Mouse (Mus musculus) thymus, adult 2 months (tissue): ENCODE data around the gene Tbc1d19. TPM values are rescaled to one million over a fixed set of nuclear protein-coding genes. Genes with fewer than 3 reads are reported as not detected.

Experiments
- DNase-seq: peaks from one replicate; pipeline ENCODE4 v3.0.0; 2021
- H3K27ac ChIP-seq: fragments of 200-500 bp; 2 replicates; pipeline ENCODE4 v1.5.1; 2012; ENCODE audit warnings: low read length, control low read depth; ENCODE audit not compliant: control insufficient read depth, insufficient read depth
- H3K27me3 ChIP-seq: fragments of 200-500 bp; 2 replicates; pipeline ENCODE4 v1.6.1; 2012; ENCODE audit warnings: mild to moderate bottlenecking, low read length, moderate library complexity, mixed read lengths; ENCODE audit not compliant: control insufficient read depth, insufficient read depth
- H3K36me3 ChIP-seq: fragments of 200-500 bp; 2 replicates; pipeline ENCODE4 v1.6.1; 2012; ENCODE audit warnings: mild to moderate bottlenecking, low read length, moderate library complexity; ENCODE audit not compliant: control insufficient read depth, insufficient read depth
- H3K4me1 ChIP-seq: fragments of 200-500 bp; replicated peaks from 2 replicates; pipeline ENCODE4 v1.6.1; 2012; ENCODE audit warnings: low read length; ENCODE audit not compliant: control insufficient read depth, insufficient read depth
- H3K4me3 ChIP-seq: fragments of 200-500 bp; 2 replicates; pipeline ENCODE4 v1.5.1; 2012; ENCODE audit warnings: mild to moderate bottlenecking, low read length, control low read depth, moderate library complexity; ENCODE audit not compliant: control insufficient read depth, insufficient read depth
- CTCF ChIP-seq: fragments of 200-500 bp; IDR thresholded peaks from 2 replicates; pipeline ENCODE4 v1.5.1; 2012; ENCODE audit warnings: mild to moderate bottlenecking, control low read depth, low read length, moderate library complexity, borderline replicate concordance; ENCODE audit not compliant: control insufficient read depth, poor library complexity, insufficient read depth; ENCODE audit errors: extremely low read depth
- POLR2A ChIP-seq: fragments of 200-500 bp; IDR thresholded peaks from 2 replicates; pipeline ENCODE4 v1.6.1; 2012; ENCODE audit warnings: mild to moderate bottlenecking, low read length, control low read depth, moderate library complexity; ENCODE audit not compliant: control insufficient read depth, poor library complexity, insufficient read depth; ENCODE audit errors: extremely low read depth
- WGBS: fragments of 180-500 bp; shearing (Covaris S2); methylation state at CpG from one replicate; pipeline ENCODE4 v1.1.7; 2018; 5-methylcytosine and 5-hydroxymethylcytosine counted together
- polyA plus RNA-seq: library from polyadenylated mRNA; depleted of rRNA; stranded (reverse); fragments of >200 nt; gene quantifications from 2 replicates; pipeline ENCODE4 v1.2.3, GENCODE M21; 2012

Tbc1d19 gene
- polyA plus RNA-seq, 1 experiment: 5.3 TPM

DNA sequence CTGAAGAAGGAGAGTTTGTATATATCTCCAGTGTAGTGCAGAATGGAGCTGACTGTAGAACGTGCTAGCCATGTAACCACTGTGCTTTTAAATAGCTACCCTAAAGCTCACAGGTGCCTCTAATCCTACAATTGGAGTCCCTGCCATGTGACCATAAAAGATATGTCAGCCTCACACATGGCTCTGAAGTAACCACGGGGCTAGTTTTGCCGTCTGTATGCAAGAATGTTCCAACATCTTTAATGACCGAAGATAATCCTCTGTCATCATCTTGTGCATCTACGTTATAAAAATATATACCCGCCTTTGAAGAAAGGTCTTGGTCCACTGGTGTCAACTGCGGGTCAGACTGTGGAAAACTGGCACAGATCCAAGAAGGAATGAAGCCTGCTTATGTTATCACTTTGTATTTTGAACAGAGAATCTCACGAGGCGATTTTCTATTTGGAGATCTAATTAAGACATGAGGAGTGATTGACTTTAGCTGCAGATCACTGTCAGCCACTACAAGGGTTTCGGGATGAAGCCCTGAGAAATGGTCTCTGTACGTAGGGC is 117.0 kb downstream of the Tbc1d19 start:
- Histone ChIP-seq H3K27ac (no peak overlapping the region), H3K36me3 (no peaks in the 10 kb centered on the region), H3K4me1 (0 out of 2 replicates have a peak, but pooled peaks cover 3% of the 10 kb centered on the region), H3K27me3 (no peaks in the 10 kb centered on the region), H3K4me3 (no peak overlapping the region)
- TF ChIP-seq CTCF (no peak), POLR2A (no peak)
- DNase-seq: no peak
- 94% methylated on average over 11 of the region's 11 CpGs for WGBS

DNA sequence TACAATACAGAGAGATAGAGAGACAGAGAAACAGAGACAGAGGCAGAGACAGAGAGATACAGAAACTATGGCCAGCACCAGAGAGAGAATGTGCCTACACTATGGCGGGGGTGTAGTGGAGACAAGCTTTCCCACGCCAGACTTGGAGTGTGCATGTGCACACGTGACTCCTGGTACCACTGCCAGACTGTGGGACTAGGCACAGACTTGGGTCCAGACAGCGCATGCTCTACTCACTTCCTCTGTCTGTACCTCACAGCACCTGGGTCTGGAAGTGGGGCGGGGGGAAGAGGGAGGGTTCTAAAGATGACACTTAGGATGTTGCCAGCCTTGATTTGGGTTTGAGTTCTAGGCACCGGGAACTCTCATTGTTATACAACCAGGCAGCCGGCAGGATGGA is 118.5 kb downstream of the Tbc1d19 start:
- WGBS: 68% methylated on average over 7 of the region's 7 CpGs
- DNase-seq: no peak
- Histone ChIP-seq H3K27ac (no peak overlapping the region), H3K36me3 (no peaks in the 10 kb centered on the region), H3K4me3 (no peak overlapping the region), H3K27me3 (no peaks in the 10 kb centered on the region), H3K4me1 (0 out of 2 replicates have a peak, but pooled peaks cover 3% of the 10 kb centered on the region)
- no peak for TF ChIP-seq CTCF
- no peak for TF ChIP-seq POLR2A

DNA sequence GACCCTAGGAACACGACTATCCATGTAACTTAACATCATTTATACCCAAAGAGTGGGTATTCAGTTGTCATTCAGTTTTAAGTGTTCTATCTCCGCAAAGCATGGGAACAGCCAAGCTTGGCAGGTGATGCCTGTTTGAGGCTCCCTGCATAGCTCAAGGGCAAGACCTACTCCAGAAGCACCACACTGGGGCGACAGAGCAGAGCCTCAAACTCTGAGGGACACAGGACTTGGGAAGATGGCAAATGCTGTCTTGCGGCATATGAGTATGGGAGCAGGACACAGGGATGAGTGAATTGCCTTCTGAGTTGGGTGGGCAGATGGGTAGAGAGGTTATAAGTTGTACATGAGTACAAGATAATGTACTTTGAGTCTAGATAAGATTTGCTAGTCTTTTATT is 119.1 kb downstream of the Tbc1d19 start:
- no peaks in the 10 kb centered on the region for H3K36me3 ChIP-seq
- H3K27ac ChIP-seq: no peak overlapping the region
- H3K4me3 ChIP-seq: no peak overlapping the region
- no peak for TF ChIP-seq CTCF
- TF ChIP-seq POLR2A: no peak
- WGBS: 91% methylated on average over 4 of the region's 4 CpGs
- no peaks in the 10 kb centered on the region for H3K27me3 ChIP-seq
- 0 out of 2 replicates have a peak, but pooled peaks cover 3% of the 10 kb centered on the region for H3K4me1 ChIP-seq
- no peak for DNase-seq

DNA sequence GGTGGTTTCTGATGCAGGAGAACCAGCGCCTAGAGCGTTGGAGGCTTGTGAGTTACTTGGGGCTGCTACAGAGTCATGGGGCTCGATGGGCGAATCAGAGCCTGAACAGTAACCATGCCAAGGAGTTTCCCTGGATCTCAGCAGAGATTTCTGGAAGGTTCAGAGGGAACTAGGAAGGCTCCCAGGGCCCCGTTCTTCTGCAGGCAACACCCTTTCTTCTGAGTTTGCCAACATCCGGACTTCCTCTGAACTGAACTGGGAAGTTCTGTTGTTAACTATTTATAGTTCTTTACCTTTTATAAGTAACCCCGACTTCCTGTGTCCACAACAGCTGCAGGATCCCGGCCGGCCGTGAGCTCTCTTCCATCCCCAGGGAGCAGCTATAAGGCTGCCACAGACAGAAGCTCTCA is 119.8 kb downstream of the Tbc1d19 start:
- H3K36me3 ChIP-seq: no peaks in the 10 kb centered on the region
- WGBS: 68% methylated on average over 10 of the region's 10 CpGs
- DNase-seq: no peak
- 0 out of 2 replicates have a peak, but pooled peaks cover 3% of the 10 kb centered on the region for H3K4me1 ChIP-seq
- TF ChIP-seq POLR2A (no peak), CTCF (no peak)
- H3K27me3 ChIP-seq: no peaks in the 10 kb centered on the region
- no peak overlapping the region for H3K4me3 ChIP-seq
- H3K27ac ChIP-seq: no peak overlapping the region

DNA sequence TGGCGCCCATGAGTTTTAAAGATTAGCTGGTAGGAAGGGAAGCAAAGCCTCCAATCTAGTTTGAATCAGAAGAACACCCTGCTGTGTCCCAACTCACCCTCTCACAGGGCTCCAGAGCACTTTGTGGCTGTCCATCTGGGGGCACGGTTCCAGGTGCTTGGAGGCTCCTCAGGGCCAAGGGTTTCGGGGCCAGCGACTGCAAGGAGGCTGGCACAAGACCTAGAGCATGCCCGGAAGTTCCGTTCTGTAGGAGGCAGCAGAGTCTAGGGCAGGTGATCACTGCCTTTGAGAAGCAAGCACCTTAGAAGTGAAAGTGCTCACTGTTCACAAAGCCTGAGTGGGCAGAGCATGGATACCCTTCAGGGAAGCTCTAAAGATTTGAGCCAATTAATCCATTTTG is 120.4 kb downstream of the Tbc1d19 start:
- Histone ChIP-seq H3K4me1 (0 out of 2 replicates have a peak, but pooled peaks cover 3% of the 10 kb centered on the region), H3K27me3 (no peaks in the 10 kb centered on the region), H3K36me3 (no peaks in the 10 kb centered on the region), H3K27ac (no peak overlapping the region), H3K4me3 (no peak overlapping the region)
- 91% methylated on average over 6 of the region's 6 CpGs for WGBS
- DNase-seq: no peak
- no peak for TF ChIP-seq POLR2A
- no peak for TF ChIP-seq CTCF

DNA sequence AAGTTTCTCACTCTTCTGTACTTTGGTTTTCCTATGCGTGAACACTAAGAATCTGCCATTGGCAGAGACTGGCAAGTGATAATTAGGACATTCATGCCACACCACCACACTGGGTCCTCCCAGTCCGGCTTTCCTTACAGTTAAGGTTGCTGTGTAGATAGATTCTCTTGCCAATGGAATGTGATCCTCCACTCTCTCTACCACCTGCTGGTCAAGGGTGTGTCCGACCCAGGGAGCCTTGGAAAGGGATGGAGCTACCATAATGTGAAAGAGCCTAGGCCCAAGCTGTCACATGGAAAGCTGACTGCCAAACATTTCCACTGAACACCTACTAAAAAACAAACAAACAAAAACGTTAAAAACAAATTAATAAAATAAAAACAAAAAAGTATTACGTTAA is 121.6 kb downstream of the Tbc1d19 start:
- no peak overlapping the region for H3K27ac ChIP-seq
- 0 out of 2 replicates have a peak, but pooled peaks cover 3% of the 10 kb centered on the region for H3K4me1 ChIP-seq
- TF ChIP-seq POLR2A: no peak
- no peak for TF ChIP-seq CTCF
- H3K4me3 ChIP-seq: no peak overlapping the region
- no peaks in the 10 kb centered on the region for H3K36me3 ChIP-seq
- DNase-seq: no peak
- WGBS: 90% methylated on average over 5 of the region's 5 CpGs
- H3K27me3 ChIP-seq: no peaks in the 10 kb centered on the region

DNA sequence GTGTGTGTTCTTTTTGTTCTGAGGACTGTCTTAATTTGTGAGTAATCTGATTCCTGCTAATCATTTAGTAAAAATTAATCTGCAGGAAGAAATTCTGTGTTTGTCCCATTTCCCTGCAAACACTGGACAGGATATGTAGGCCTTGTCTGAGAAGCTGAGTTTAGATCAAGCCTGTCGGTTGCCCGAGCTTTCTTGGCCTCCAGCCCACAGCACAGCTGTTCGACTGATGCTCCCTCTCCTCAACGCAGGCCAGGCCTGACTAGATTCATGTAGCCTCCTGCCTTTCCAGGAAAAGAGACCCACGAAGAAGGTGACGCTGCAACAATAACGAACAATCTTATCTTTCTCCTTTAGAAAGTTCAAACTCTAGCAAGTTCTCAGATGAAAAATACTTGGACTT is 124.2 kb downstream of the Tbc1d19 start:
- Histone ChIP-seq H3K36me3 (no peaks in the 10 kb centered on the region), H3K4me3 (no peak overlapping the region), H3K27ac (no peak overlapping the region), H3K27me3 (no peaks in the 10 kb centered on the region), H3K4me1 (0 out of 2 replicates have a peak, but pooled peaks cover 3% of the 10 kb centered on the region)
- 40% methylated on average over 7 of the region's 7 CpGs for WGBS
- TF ChIP-seq POLR2A (no peak), CTCF (no peak)
- no peak for DNase-seq
